Mouse (Mus musculus): ENCODE results near the gene Pias1.

- TF ChIP-seq CTCF (IDR thresholded peaks at IDR 0.05 in 2 of 3, conservative IDR thresholded peaks at IDR 0.05 in 1 of 3; ENCODE audit: control insufficient read depth in 1 of 3, insufficient read depth in 1 of 3, low read depth in 2 of 3, low read length in 3 of 3, poor library complexity in 1 of 3, severe bottlenecking in 1 of 3) (no peak), POLR2A (IDR thresholded peaks at IDR 0.05; ENCODE audit: control insufficient read depth in 1 of 2, insufficient read depth in 1 of 2, low read depth in 1 of 2, low read length in 2 of 2, poor library complexity in 1 of 2) (no peak), TCF12 (IDR thresholded peaks at IDR 0.05; ENCODE audit: low read depth, low read length) (no peak), MAX (IDR thresholded peaks at IDR 0.05; ENCODE audit: low read length) (no peak), EP300 (IDR thresholded peaks at IDR 0.05; ENCODE audit: low read depth in 1 of 2, low read length in 2 of 2) (no peak), GABPA (IDR thresholded peaks at IDR 0.05; ENCODE audit: low read depth, low read length) (no peak)
These were observed 62.7 kb downstream of the Pias1 start for GRCm38 (mm10) chr9:62924886-62925610.

Data from MEL (cell line).